Mouse (Mus musculus) lung, postnatal 0 days (tissue): ENCODE results near the gene Emc10.

ENCODE experiments used
- CTCF ChIP-seq: IDR thresholded peaks from 2 replicates; pipeline ENCODE4 v1.5.1; 2016; ENCODE audit warnings: antibody characterized with exemption, mild to moderate bottlenecking
- EP300 ChIP-seq: IDR thresholded peaks from 2 replicates; pipeline ENCODE4 v1.6.1; 2016; ENCODE audit warnings: antibody characterized with exemption, mild to moderate bottlenecking, control low read depth

- no peak for TF ChIP-seq CTCF
- no peak for TF ChIP-seq EP300
These were observed 10.6 kb downstream of the Emc10 start for GRCm38 (mm10) chr7:44485572-44486195.
